Mouse (Mus musculus): ENCODE measurements around the gene Svip.
A peak's percentile ranks its signal among the peaks of the same experiment; 100 is the strongest.

Gene Svip

DNA sequence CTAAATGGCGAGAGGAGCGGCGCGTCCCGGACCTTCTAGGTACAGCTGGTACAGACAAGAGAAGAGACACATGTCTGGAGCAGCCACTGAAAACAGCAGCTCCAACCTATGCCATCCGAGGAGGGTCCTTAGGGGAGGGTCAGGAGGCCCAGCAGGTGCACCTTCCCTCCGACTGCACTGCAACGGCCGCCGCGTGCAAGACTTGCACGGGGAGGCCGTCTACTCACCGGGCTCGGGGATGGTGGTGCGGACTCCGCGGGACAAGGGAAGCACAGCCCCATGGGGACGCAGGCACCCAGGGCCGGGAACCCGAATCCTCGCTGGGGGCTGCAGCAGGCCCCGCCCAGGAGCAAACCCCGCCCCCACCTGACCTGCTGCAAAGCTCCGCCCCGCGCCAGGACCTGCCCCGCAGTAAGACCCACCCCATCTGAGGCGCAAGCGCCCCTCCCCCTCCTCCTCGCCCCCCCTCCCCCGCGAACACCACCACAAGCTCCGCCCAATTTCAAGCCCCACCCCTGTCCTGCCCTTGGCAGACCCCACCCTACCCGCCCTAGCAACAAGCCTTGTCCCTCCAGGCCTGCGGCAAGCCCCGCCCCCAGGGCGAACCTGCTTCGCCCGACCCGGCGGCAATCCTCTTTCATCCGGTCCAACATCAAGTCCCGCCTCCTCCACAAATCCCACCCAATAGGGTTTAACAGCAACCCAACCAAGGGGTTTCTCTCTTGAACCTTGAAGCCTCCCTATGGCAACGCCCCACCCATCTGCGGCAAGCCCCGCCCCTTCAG is at the start of gene Svip:
Gene Svip (minus strand): TSS at position 508 of the 785 bp plus-strand sequence.
- peak; percentile 75 for DNase-seq

DNA sequence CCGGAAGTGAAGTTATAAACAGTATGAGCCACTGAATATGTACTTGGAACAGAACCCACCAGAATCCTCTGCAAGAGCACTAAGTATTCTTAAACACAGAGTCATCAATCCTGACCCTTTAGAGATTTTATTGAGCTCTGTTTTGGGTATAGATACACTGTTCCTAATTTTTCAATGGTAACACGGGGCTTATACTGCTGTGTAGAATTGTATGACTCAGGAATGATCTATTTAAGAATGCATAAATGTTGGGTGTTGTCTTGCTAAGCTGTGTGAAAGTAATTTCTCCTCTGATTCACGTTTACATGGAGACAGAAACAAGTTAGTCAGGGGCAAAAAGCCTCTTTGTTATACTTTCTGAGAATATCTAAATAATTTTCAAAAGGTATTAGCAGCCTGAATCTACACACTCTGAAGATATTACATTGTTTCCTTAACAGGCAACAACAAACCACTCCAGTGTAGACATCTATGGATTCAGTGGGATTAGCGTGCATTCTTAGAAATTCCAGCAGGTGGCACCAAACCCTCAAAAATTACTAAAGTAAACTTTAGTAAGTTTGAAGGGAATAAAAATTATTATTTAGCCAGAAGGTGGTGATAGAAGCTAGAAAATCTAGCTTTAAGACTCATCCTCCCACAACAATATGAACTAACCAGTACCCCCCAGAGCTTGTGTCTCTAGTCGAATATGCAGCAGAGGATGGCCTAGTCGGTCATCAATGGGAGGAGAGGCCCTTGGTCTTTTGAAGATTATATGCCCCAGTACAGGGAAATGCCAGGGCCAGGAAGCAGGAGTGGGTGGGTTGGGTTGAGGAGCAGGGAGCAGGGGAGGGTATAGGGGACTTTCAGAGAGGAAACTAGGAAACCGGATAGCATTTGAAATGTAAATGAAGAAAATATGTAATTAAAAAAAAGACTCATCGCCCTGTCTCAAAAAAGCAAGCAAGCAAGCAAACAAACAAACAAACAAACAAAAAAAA is 32.1 kb upstream of the Svip start:
- DNase-seq: no peak

DNA sequence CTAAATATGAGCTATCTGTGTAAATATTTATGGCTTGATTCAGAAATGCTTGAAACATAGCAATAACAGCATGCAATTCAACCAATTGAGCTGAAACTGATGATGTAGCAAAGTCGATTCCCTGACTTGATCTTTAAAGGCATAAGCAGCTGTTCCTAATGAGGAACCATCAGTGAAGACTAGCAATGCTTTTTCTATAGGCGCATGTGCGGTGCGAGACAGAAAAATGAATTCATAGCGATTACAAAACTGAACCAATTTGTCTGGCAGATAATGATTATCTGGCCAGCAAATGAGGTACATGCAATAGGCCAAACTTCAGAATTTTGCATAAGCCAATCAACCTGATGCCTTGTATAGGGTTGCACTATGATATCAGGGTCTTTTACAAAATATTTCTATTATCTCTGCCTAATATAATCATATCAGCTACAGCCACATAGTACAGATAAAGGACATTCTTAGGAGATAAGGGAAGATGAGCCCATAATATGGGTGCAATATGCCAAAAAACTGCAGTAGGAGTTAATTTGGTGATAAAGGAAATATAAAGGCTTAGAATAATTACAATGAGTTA is 18.3 kb upstream of the Svip start:
- DNase-seq: no peak

DNA sequence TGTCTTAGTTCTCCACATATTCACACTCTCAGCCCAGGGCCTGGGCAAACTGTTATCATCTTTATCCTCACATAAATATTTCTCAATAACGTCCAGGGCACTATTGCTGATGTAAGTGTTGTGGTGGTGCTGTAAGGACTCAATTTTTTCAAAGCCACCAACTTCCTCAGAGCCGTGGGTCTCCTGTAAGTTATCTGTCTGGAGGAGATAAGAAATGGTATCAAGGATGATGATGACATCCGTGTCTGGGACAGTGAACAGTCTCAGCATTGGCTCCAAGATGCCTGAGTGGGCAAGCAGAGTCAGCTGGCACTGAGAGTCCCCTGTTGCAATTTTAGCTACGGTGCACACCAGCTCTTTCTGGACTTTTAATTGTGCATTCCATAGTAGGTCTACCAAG is 16.2 kb upstream of the Svip start:
- no peak for DNase-seq

DNA sequence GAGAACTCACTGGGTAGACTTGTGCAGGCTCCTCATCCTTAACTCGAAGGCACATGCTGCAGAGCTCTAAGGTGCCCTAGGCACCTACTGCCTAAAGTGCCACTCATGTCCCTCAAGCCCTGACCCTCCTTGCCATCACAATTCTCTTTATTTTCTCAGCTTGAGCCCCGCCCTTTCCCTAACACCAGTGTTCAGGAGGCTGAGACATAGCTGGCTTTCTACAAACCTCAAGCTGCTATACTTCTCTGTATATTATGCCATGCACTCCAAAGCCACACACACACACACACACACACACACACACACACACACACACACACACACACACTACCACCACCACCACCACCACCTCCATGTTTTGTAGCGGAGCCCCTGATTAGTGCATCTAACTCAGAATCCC is 9.8 kb upstream of the Svip start, which contains the start of gene 1700015G11Rik:
Gene 1700015G11Rik (minus strand): TSS at position 101 of the 400 bp plus-strand sequence.
- no peak for DNase-seq

DNA sequence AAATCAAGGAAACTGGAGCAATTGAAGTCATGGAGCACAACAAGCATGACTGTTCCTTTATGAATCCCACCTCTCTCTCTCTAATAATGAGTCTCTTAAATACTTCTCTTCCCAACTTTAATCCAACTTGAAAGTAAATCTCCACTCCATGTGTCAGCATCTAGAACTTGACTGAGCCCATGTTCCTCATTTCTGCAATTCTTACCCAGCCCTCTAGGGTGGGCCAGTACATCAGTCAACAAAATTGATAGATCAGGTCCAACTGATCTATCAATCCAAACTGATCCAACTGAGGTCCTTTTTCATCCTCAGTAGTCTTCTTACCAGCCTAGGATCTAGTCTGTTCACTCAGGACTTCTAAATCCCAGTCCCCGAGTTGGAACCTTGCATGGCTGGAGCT is 9.4 kb upstream of the Svip start:
- DNase-seq: no peak

DNA sequence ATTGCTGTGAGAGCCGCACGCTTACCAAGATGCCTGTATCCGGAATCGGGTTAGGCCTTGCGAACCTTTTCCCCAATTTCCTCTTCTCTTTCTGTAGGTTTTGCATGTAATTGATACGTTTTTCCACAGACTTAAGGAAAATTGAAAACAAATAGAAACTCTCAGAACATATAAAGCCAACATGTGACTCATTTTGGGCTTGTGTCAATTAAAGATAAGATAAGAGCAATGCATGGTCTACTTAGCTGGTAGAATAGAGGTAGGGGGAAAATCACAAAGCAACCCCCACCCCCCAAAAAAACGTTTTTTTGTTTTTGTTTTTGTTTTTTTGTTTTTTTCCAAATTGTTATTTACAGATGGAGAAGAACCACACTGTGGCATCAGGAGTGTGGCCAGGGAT is 7.6 kb upstream of the Svip start:
- DNase-seq: no peak

DNA sequence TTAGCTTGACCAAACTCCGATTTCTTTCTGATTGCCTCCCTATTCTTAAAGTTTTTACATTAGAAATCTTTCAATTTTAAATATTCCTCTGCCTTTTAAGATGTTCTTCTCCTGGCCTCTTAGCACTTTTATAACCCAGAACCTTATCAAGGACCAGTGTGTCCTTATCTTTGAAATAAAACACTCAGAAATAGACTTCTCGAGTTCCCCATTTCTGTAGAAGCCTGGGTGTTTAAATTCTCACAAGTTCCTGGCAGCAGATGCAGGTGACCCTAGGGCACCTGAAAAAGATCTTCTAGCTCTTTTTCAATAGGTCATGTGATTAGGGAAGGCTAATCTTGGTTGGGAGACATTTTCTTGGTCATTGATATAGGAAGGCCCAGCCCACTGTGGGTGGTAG is 1.3 kb upstream of the Svip start:
- DNase-seq: no peak

DNA sequence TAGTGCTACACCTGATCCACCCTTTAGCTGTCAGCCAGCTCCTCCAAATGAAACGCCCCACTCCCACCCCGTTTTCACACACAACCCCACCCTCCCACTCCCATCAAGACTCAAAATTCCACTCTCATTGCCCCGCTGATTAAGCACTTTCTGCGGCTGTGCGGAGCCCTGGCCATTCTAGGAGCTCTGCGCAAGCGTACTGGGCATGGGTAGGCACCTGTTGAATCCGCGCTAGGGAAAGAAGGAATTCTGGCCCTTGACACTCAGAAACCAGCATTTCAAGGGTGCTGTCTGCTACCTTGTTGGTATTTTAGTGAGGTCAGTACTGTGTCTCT is 445 bp upstream of the Svip start:
- no peak for DNase-seq

DNA sequence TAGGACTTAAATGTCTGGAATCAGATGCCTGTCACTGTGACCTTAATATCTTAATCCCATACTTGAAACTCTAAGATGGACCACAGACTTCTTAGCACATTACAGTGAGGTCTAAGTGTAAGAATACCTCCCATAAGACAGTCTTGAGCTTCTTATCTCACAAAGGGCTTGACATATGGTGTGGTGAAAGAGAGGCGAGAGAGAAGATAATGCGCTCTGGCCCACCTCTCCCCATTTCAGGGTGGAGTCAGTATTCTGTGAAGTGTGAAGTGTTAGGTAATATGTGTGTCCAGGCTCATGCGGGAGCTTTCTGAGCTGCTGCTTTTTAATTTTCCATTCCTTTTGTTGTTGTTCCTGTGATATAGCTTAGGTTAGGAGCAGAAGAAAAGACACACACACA is 14.8 kb downstream of the Svip start:
- DNase-seq: no peak

DNA sequence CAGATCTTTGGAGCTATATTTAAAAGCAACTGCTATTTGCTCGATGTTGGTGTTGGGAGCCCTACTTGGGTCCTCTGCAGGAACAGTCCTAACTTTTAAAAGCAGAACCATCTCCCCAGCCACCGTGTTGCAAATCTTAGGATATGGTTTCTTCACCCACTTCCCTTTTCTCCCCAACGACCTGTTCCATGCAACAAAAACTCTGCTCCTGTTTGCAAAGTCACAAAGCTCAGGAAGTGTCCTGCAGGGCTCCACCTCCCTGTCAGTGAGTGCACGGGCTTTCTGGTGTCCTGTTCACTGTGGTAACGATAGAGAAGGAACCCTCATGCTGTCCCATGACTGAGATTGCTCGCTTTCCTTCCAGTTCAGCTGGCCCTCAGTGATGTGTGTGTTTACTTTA is 18.9 kb downstream of the Svip start:
- no peak for DNase-seq

DNA sequence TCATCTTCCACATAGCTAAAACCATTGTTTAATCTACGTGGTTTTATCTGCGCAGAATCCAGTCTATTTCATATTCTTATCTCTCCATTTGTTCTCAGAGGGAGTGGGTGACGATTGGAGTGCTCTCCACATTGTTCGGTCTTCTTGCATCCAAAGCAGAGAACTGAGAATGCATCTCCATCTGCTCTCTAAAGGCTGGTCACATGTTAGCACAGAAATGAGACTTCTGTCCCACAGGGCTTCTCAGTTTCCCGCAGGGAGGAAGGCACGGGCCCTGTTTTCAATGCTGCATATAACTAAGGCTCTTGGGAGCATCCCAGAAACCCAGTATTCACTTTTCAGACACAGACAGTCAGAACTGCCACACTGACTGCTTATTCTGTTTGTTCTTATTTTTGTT is 20.1 kb downstream of the Svip start:
- DNase-seq: no peak

DNA sequence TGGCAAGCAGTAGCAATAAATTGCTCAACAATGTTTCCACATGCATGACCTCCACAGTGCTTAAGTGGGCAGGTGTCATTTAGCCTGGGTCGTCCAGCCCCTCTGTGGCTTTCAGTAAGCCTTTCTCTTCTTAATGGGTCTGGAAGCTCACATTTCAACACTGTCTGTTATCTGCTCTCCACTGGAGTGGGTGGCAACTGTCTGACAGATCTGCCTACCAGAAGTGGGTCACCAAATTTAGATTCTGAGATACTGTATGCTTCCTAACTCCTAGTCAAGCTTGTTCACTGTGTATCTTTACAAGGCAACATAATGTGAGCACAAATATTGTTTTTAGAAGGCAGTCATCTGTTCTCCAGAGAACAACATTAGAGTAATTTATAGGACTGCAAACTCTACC is 23.5 kb downstream of the Svip start:
- DNase-seq: no peak

DNA sequence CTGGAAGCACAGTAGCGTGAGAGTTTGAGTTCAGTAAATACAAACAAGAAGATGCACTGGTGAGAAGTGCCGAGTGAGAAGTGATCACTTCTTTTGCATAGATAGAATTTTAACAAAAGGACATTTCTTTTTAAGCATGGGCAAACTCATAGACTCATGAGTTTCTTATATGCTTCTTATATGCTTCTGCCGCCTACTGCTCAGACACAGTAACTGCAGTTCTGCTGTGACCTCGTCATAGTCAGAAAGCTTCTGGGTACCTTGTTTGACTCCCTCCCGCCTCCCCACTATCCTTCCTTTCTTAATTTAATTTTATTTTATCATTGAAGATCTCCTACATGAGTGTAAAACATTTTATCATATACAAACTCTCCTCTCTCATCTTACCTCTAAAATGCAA is 26.5 kb downstream of the Svip start:
- peak; percentile 5 for DNase-seq

DNA sequence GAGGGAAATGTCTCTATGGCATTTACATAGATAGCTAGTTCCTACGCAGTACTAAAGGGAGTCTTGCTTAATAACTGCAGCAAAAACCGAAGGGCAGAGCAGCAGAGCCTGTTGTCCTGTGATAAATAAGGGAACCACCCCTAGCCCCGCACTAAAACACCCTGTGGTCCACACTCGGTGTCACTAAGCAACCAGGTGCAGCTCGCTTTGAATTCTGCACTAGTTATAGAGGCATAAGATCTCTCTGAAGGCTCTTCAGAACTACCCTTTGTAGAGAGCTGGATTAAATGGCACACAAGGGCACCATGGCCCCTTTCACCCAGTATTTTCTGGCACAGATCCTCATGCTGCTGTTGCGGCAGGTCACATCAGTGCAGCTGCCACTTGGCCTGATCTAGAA is 30.6 kb downstream of the Svip start:
- no peak for DNase-seq

DNA sequence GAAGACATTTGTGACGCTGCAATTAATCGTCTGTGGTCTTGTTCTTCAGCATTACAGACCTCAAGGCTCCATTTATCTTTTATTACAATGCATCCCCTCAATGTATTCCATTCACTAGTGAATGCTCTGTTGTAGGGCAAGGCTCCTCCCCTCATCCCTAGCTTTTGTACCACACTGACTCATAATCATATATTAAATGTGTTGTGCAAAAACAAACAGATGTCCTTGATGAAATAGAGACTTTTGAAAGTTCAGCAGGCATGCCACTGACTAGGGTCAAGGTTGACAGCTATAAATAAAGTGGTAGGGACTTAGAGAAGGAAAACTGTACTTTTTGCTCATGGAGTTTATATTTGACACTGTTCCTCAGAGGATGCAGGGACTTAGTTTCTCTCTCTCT is 32.3 kb downstream of the Svip start:
- DNase-seq: no peak

DNA sequence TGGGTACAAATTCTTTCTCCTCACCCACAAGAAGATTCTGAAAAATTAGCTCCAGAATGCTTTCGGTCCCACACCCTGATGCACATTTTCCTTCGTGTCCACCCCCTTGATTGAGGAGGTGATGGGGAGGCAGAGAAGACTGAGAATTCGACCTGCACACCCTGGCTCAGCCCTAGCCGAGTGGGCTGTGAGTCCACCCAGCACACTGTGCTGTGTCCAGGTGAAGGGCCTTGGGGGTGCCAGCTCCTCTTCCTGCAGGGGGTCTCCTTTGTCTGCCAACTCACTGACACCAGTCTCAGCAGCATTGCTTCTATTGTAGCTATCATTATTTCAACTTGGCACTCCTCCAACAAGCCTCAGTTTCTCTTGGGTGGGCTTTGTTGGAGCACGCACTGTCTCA is 32.7 kb downstream of the Svip start:
- DNase-seq: no peak

DNA sequence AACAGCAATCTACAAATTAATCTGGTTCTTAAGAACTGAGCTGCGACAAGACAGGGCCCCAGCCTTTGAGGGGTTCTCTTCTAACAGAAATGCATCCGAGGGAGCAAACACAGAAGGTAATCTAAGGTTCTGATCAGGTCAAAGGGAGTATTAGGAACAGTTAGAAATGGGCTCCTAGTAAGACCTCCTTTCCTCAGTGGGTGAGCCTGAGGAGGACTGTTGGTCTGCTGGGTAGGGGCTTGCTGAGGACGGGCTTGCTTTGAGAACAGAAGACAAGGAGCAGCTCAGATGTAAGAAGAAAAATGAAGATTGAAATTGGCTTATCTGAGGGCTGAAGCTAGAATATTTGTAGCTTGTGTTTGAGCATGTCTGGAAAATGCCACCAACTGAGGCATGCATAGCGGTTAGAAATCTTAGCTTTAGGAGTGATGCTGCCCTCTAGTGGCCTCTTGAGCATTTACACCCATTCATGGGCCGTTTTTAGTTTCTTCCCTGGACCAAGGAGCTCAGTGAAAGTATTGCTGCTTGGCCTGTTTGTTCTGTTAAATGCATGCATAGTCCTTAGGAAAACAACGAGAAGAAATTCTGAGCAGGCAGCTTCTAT is 33.5 kb downstream of the Svip start:
- DNase-seq: peak; percentile 6

DNA sequence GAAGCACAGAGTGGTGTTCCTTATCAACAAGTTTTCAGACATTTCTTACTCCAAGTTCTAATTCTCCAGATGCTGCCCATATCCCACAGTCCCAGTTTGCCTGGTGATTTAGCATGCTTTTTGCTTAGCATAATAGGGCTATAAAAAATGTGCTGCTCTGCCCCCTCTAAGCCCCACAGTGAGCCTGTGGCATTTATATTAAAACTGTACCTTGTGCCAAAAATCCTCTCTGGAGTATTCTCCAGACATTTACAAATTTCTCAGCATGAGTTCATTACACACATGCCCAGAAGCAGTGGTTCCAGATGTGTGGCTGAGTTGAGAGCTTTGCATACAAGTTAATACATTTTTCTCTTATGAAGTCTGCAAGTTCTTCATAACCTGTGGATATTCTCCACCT is 36.4 kb downstream of the Svip start:
- DNase-seq: no peak

DNA sequence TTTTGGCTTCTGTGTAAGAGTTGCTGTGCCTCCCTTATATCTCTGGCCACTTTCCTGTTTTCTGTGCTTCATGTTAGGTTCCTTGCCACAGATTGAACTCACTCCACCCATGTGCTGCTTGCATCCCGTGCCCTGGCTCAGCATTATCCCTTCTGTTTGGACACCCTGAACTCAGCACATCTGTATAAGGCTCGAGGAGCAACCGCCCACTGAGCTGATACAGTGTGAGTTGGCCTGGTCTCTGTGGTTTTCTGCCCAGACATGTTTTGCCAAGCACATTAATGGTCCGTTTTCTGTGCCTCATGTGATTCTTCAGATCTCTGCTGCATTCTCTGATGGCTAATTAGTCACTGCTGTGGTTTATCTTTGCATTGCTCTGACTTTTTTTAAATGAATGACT is 38.2 kb downstream of the Svip start:
- no peak for DNase-seq

DNA sequence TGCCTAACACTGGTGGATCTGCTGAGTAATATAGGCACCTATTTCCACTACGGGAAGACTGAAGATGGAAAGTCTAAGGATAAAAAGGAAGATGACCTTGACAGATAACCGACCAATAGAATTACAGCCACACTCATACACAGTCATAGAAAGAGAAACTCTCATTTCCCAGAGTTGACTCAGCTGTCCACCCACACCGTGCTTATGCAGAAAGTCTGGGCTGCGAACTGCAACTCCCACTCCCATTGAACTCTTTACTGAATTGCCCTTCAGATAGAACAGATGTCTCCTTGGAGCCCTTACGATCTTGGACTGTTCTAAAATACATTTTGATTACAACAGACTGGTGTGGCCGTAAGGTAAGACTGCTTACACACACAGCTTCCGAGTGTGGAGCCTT is 41.1 kb downstream of the Svip start:
- DNase-seq: no peak

DNA sequence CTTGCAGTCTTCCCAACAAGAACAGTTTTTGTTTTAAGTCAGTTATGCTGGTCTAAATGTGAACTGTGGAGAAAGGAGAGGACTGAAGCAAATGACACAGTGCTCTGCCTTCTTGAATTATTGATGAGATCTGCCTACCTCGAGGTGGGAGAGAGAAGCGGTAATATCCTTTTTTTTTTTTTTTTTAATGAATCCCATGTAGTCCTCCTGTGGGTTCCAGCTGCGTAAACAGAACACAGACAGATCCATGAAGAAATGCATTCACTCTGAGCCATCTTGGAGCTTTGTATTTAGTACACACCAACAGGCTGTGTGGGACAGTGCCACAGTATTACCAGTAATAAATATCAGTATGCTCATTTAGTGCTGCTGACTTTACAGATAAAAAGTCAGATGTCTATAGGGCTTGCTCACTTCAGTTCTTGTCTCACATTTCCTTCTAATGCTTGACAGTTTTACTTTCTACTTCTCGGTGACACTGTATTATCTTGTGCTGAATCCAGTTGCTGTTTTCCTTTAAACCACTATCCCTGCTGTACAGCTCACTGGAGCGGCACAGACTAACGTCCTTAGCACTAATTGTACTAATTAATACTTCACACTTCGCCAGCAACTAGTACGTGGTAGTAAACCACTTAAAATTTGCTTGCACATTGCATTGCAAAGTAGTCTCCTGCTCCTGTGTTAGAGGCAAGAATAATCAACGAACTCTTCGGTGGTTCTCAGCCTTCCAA is 43.4 kb downstream of the Svip start:
- DNase-seq: no peak

Data from thymus, postnatal 14 days (tissue).